Mouse (Mus musculus): ENCODE results near the gene Marc2.

The Marc2 gene

DNA sequence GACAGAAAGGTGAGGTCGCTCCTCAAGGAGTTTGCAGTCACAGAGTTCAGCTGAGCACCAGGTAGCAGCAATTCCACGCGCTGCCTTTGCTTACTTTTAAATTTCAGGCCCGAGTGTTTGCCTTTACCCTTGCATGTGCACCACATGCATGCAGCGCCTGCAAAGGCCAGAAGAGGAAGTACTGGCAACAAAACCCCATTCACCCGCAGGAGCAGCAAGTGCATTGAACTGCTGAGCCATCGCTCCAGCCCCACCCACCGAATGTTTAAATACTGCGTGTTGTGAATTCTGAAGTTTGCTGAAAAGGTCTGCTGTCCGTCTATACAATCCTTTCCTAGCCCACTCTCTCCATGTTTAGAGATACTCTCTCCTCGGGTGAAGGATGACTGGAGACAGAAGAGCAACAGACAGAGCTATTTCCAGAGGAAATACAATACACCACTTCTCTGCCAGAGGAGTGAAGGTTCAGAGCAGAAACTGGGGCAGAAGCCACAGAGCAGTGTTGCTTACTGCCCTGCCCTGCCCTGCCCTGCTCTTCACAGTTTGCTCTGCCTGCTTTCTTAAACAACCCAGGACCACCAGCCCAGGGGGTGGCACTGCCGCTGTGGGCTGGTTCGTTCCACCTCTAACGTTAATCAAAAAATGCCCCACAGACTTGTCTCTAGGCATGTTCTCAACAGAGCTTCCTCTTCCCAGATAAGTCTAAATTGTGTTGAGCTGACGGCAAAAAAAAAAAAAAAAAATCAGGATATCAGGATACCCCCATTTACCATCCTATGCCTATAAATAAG is 38.4 kb downstream of the Marc2 start:
- peak in 1 of 2 experiments; percentile 12 for DNase-seq

DNA sequence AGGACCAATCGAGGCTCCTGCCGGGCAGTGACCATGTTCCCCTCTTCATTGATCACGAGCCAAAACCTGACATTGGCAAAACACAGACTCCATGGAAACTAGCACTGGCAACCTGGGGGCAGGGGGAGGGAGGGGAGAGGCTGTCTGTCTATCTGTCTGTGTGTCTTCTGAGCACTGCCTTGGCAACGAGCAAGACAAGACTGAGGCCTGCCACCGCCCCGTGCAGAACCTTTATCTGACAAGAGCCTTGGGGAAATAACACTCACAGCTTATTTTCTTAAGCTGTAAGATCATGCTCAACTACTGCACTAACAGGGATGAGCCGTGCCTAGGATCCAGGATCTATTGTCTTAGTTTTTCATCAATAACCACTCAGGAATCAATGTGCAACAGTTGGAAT is 39.1 kb downstream of the Marc2 start:
- no peak for DNase-seq

DNA sequence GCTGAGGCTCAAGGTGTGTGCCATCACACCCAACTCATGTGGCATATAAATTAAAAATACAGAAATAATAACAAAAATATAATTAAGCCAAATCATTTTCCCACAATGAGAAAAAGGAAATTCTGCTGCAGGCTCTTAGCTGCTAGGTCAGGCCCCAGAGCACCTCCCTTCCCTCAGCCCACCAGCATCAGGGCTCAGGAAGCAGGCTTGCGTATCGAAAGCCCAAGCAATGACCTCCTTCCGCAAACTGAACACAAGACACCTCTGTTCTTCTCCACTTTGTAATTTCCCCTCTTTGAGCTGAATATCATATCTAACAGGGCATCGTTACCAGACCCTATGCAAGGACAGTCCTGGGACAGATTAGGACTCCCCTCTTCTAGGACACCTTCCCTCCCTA is 40.5 kb downstream of the Marc2 start:
- DNase-seq = no peak

DNA sequence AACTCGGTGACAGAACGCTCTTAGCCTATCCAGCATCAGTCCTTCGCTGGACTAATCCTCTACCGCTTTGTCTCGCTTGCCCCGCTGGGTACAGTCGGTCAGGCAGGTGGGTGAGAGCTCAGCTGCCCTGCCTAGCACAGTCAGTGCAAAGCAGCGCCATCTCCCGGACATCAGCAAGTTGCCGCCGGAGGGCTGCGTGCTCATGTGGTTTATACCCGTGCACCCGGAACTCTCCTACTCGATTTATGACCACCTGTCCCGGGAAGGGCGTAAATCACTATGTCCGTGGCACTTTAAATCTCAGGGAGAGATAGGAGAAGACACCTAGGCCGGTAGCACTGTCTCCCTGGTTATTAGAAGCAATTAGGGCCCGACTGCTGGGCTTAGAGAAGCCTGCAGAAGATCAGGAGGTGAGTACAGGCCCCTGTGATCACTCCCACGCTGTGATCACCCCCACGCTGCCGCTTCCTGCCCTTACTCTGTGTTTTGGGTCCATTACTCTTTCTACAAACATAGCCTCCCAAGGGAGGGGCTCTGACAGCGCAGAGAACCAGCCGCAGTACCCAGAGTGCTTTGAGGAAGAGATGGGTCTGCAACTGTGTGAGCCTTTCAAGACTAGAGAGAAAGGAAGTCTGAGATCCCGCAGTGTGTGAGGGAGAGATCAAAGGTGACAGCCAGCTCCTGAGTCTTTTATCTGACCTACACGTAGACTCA is 52.9 kb downstream of the Marc2 start:
- peak; percentile 67 to 73 for DNase-seq

DNA sequence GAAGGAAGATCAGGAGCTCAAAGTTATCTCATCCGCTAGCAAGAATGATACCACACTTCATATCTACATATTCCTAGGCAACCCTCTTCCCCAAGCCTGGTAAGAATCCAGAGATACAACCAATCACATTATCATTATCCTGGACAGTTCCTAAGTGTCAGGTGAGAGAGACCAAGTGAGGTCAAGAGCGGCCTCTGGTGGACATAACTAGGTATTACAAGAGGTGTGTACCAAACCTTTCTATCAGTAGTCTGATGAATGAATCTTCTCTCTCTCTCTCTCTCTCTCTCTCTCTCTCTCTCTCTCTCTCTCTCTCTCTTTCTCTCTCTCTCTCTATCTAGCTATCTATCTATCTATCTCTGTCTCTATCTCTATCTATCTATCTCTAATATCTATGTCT is 55.1 kb downstream of the Marc2 start:
- no peak for DNase-seq

DNA sequence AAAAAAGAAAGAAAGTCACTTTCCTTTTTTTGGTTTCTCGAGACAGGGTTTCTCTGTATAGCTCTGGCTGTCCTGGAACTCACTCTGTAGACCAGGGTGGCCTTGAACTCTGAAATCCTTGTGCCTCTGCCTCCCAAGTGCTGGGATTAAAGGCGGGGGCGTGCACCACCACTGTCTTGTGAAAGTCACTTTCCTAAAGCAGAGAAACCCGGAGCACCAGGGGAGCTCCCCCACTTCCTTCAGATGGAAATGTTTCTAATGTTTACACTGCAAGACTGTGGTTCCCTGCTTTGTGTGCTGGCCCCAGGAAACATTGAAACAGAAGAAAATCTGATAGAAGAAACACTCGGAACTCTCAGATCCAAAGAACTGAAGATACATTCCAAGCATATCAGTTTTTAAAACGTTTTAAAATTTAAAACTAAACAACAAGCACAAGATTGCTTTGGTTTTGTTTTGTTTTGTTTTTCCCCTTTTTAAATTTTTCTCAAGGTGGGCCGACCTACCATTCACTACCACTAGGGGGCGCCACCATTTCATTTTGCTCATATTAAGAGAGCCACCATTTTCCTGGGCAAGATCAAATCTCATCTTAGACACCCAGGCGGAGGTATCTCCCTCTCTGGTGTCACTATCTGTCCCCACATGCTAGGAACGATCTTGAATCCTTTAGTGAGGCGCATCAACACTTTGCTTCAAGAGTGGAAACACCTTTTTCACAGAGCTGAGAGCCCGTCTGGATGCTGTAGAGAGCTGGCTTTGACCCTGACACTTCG is 59.7 kb downstream of the Marc2 start:
- DNase-seq = no peak

DNA sequence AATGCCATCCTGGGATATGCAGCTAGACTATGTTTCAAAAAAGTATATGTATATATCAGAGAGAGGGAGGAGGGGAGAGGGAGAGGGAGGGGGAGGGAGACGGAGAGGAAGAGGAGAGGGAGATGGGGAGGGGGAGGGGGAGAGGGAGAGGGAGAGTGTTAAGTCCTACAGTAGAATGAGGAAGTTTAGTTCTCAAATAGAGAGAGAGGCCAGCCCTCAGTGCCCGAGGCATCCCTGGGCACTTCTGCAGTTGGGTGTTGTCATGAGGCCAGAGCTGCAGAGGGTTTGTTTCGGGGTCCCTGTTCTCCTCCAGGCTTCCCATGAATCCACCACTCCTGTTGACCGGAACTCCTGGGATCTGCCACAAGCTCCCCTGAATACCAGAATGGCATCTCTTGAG is 62.6 kb downstream of the Marc2 start:
- no peak for DNase-seq

DNA sequence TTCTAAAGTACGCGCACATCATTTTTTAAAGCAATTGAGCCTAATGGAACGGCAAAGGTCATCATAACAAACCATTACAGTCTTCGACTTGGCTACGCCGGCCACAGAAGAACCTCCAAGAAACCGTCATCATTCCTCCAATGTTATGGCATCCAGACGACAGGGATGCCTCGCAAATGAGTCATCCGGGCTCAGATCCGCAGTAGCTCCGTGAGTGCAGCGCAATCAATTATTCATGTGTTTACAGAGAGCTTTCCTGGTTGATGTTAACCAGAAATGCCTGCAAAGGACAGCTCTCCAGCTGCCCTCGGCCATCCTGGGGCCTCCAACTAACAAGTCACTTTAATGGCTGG is 64.1 kb downstream of the Marc2 start:
- DNase-seq = no peak

DNA sequence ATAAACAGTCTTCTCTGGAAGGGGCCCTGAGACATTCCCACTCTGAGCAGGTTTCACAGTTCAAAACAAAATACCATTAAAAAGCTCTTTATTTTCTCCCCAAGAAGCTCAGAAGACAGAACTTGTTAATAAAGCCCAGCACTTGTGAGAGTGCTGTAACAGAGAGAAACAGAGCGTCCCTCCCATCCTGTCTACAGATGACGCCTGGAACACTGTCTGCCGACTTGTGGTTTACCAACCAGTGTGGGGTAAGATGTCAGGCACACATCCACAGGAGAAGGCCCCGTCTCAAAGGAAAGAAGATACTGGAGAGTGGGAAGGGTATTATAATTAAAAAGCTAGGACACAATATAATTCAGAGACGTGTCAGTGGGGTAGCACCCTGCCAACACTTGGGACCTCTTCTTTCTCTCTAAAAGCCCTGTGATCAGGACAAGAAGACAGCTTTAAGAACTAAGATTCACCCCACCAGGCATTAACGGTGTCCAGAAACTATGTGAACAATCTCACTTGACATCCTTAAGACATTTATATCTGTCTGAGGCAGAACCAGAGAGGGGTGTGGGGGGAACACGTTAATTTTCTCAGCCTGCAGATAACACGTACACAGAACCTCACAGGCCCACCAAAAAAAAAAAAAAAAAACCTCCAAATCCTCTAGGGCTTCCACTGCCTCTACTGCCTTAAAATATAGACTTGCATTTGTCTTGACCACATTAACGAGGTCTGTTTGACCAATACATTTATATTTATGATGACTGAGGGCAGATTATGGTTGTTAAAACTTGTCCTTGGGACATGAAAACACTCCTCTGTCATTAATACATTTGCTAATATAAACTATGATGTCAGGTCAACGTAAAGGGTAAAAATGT is 64.7 kb downstream of the Marc2 start:
- DNase-seq = no peak

DNA sequence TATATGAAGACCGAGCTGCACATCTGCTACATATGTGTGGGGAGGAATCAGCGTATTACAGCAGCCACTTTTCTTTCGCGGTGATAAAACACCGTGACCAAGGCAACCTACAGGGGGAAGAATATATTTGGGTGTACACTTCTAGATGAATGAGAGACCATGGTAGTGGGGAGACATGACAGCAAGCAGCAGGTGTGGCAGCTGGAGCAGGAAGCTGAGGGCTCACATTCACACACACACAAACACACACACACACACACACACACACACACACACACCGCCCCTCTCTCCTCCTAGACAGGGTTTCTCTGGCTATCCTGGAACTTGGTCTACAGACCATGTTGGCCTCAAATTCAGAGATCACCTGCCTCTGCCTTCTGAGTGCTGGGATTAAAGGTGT is 68.1 kb downstream of the Marc2 start:
- DNase-seq = no peak

DNA sequence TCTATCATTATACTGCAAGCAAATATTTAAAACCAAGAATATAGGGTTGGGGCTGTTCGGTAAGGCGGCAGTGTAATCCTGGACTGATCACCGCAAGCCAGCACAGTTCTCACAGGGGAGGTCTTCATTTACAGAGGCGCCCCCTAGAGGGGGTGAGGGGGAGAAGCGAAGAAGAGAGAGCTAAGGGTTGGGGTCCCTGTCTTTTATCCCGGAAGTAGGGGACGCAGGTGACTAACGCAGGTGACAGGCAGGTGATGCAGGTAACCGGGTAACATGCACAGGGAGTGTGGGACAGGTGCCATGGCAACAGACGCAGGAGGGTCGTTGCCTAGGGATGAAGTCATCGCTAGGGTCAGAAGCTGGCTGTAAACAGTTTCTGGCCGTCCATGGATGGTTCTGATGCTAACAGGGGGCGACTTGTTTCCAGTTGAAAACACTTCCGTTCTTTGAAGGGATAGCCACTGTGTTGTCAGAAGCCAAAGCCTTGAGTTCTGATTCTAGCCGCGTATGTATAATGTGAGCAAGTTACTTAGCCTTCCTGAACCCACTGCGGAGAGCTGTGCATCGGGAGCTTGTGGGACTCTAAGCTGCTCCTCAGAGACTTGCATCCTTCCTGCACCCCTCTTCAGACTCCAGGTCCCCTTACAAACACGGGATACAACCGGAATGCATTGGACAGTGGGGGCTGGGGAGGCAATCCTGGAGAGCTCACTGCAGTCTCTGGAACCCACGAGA is 69.0 kb downstream of the Marc2 start:
- no peak for DNase-seq

DNA sequence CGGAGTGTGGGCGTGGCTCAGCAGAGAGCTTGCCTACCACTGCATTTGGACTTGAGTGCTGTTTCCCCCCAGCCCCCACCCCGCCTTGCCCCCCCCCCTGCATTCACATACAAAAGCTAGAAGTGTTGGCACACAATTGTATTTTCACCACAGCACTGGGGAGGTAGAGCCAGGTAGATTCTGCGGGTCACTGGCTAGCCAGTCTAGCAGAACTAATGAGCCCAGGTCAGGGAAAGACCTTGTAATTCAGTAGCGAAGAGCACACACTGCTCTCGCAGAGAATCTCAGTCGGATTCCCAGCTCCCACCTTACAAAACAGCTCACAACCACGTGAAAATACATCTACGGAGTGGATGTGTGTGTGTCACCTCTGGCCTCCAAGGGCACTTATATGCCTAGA is 71.0 kb downstream of the Marc2 start:
- DNase-seq = no peak

DNA sequence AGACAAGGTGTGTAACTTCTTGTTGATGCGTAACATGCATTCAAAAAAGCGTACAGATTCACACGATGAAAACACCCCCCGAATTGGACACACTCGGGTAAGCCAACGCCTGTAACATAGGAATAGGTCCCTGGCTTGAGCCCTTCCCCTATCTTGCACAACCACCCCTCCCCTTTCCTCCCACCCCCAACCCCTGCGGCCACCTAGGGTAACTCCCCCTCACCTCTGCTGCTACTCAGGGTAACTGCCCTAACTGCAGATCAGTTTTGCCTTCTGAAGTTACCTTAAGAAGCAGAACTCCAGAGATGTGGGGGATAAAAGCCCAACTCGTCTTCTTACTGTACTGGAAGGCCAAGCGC is 74.4 kb downstream of the Marc2 start:
- DNase-seq = no peak

DNA sequence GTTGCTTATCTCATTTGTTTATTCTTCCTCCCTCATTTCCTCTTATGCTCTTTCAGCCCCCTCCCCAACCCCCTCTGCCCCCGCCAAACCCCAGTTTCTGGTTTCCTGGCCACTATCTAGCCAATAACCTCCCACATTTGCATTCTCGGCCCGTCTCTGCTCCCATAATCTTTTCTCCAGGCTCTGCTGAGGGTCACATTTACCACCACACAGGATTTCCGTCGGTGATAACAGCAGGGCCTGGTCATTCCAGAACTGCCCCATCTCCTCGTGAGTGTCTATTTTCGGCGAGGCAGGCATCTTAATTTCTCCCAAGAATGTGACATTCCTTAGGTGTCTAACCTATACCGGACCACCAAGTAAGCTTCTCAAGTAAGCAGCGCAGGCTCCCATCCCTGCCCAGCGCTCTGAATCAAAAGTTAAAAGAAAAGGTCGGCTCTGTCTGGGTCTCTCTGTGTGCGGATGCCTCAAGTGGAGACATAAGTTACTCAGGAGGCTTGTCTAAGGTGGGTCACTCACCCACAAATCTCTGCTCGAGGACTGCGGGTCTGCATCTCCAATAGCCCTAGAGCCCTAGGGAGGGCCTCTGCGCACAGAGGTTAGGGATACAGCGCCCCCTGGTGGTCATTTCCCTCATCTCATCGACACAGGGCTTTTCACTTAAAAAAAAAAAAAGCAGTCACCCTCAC is 74.9 kb downstream of the Marc2 start:
- peak in 1 of 2 experiments; percentile 15 for DNase-seq

DNA sequence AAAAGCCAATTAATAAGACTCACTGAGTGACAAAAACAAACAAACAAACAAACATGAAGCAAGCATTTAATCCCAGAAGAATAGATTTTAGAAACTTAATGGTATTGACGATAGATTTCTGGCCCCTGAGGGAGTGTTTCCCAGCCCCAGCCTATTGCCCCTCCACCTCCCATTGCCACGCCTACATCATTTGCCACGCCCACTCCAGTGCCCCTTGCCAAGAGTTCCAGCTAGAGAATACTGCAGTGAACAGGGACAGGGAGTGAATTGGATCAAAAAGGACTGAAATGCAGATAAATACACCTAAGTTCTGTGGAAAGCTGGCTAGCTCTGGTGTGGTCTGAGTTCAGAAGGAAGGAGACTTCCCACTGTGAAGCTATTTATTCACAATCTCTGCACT is 82.4 kb downstream of the Marc2 start:
- DNase-seq = no peak
